Mouse (Mus musculus): ENCODE results near the gene Zfp442. TPM values are rescaled to one million over a fixed set of nuclear protein-coding genes. Genes with fewer than 3 reads are reported as not detected.
"Not testable (repeated sequence)": the region's sequence is repeated elsewhere in the genome, so short reads cannot be mapped to it uniquely, and the experiment has no call there.

Zfp442 gene
- polyA plus RNA-seq, 1 experiment from 2014 or later, result 3.4 TPM

DNA sequence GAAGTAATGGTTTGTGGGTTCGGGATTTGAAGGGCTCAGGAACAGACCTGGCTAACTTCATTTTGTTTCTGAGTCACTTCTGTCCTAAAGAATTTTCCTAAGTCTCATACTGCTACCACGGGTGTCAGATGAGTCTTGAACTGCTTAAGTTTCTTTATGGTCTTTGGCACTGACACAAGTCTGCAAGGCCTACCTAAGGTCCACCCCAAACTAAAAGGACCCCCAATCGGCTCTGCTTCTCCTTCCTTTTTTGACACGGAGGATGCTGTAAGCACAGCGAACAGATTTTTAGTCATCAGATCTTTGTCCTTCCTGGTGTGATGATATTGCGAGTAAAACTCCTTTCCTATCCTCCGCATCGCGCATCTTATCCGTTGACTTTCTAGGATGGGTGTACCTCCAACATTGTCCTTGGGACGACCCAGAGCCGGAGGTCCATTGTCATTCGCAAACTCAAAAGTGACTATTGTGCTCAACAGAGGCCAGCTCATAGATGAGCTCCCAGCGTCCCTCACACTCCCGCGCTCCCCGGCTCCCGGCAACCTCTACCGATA lies 65.7 kb downstream of the Zfp442 start:
- not testable (repeated sequence) for H3K4me3 ChIP-seq (ENCODE audit: control insufficient read depth in 1 of 2, insufficient read depth in 1 of 2, low read depth in 1 of 2, low read length in 2 of 2); H3K9me3 ChIP-seq (ENCODE audit: control insufficient read depth, low read length); H3K36me3 ChIP-seq (ENCODE audit: control insufficient read depth, insufficient read depth, low read length); H3K9ac ChIP-seq (ENCODE audit: low read length); ATAC-seq (ENCODE audit: insufficient number of reproducible peaks, insufficient read depth, low FRiP score, low read depth); H3K4me1 ChIP-seq (ENCODE audit: control insufficient read depth in 2 of 2, insufficient read depth in 2 of 2, low read length in 2 of 2); H3K4me2 ChIP-seq (ENCODE audit: low read length); H3K27ac ChIP-seq (replicated peaks in 1 of 2; ENCODE audit: control insufficient read depth in 1 of 2, insufficient read depth in 1 of 2, low read depth in 2 of 2, low read length in 2 of 2); H3K27me3 ChIP-seq (ENCODE audit: control insufficient read depth, insufficient read depth, low read length)
- 92% methylated on average over 18 of the region's 19 CpGs for WGBS

DNA sequence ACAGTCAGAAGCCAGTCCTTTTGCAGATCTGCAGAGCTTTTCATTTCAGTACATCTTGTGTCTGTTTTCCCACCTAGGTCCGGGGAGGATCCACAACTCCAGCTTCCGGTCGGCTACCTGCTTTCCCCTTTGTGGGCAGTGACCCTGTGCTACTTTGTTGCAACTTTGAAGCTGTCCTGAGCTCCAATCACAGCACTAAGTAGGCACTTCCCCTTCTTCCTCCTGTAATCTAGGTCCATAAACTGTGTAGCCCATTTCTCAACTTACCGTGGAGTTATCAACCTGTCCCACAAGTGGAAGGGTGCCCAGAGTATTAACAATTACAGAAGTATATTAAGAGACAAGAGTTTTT lies 88.4 kb downstream of the Zfp442 start:
- no peaks in the 10 kb centered on the region for H3K9me3 ChIP-seq (ENCODE audit: control insufficient read depth, low read length)
- H3K4me1 ChIP-seq (ENCODE audit: control insufficient read depth in 2 of 2, insufficient read depth in 2 of 2, low read length in 2 of 2), result no peaks in the 10 kb centered on the region
- peak overlapping the region; percentile 82 for H3K9ac ChIP-seq (ENCODE audit: low read length)
- H3K27me3 ChIP-seq (ENCODE audit: control insufficient read depth, insufficient read depth, low read length), result no peaks in the 10 kb centered on the region
- peak overlapping the region; percentile 64 to 83 for H3K4me3 ChIP-seq (ENCODE audit: control insufficient read depth in 1 of 2, insufficient read depth in 1 of 2, low read depth in 1 of 2, low read length in 2 of 2)
- H3K4me2 ChIP-seq (ENCODE audit: low read length), result peak overlapping the region; percentile 61
- peak; percentile 43; the same call in 1 of the 2 replicates for ATAC-seq (ENCODE audit: insufficient number of reproducible peaks, insufficient read depth, low FRiP score, low read depth)
- WGBS, result 10% methylated on average over 4 of the region's 4 CpGs
- H3K27ac ChIP-seq (replicated peaks in 1 of 2; ENCODE audit: control insufficient read depth in 1 of 2, insufficient read depth in 1 of 2, low read depth in 2 of 2, low read length in 2 of 2), result peak overlapping the region in 1 of 2 experiments; percentile 82; a peak in 2 of 4 replicates
- H3K36me3 ChIP-seq (ENCODE audit: control insufficient read depth, insufficient read depth, low read length), result no peaks in the 10 kb centered on the region

GRCm38 (mm10) chr2:150362113-150362877 lies 89.0 kb downstream of the Zfp442 start, which contains the start of gene 3300002I08Rik:
Gene 3300002I08Rik (minus strand): TSS chr2:150362765.
- H3K9me3 ChIP-seq (ENCODE audit: control insufficient read depth, low read length); H3K36me3 ChIP-seq (ENCODE audit: control insufficient read depth, insufficient read depth, low read length); H3K27me3 ChIP-seq (ENCODE audit: control insufficient read depth, insufficient read depth, low read length); H3K4me1 ChIP-seq (ENCODE audit: control insufficient read depth in 2 of 2, insufficient read depth in 2 of 2, low read length in 2 of 2): not testable (repeated sequence)
- Histone ChIP-seq H3K4me3 (ENCODE audit: control insufficient read depth in 1 of 2, insufficient read depth in 1 of 2, low read depth in 1 of 2, low read length in 2 of 2) (peak within 1 kb of the TSS; percentile 64 to 83), H3K27ac (replicated peaks in 1 of 2; ENCODE audit: control insufficient read depth in 1 of 2, insufficient read depth in 1 of 2, low read depth in 2 of 2, low read length in 2 of 2) (peak within 1 kb of the TSS; percentile 76 to 82), H3K9ac (ENCODE audit: low read length) (peak within 1 kb of the TSS; percentile 82), H3K4me2 (ENCODE audit: low read length) (peak within 1 kb of the TSS; percentile 61)
- ATAC-seq (ENCODE audit: insufficient number of reproducible peaks, insufficient read depth, low FRiP score, low read depth), result peak; percentile 93
- WGBS, result 2% methylated on average over 15 of the region's 17 CpGs

Other genes with a start within 250 kb of the Zfp442 start
- 3.7 and 3.9 TPM in 2 replicates for gene Zfp937, start 233.4 kb downstream of the Zfp442 start, polyA plus RNA-seq (2014; fragmentation: Nextera tagmentation; extraction: Ambion mirVana)
- gene Gm21994, start 195.9 kb downstream of the Zfp442 start, polyA plus RNA-seq (2014; fragmentation: Nextera tagmentation; extraction: Ambion mirVana), result 1.6 and 1.9 TPM in 2 replicates
- not detected in 2 replicates for gene Gm14124, start 194.0 kb downstream of the Zfp442 start, polyA plus RNA-seq (2014; fragmentation: Nextera tagmentation; extraction: Ambion mirVana)
- gene Gm10130, start 127.8 kb downstream of the Zfp442 start, polyA plus RNA-seq (2014; fragmentation: Nextera tagmentation; extraction: Ambion mirVana), result not detected in 2 replicates
- gene 3300002I08Rik, start 88.7 kb downstream of the Zfp442 start, polyA plus RNA-seq (2014; fragmentation: Nextera tagmentation; extraction: Ambion mirVana), result 4.5 and 4.6 TPM in 2 replicates
- 0.07 and 0.08 TPM in 2 replicates for gene Zfp345, start 33.6 kb upstream of the Zfp442 start, polyA plus RNA-seq (2014; fragmentation: Nextera tagmentation; extraction: Ambion mirVana)
- gene Cst7, start 118.9 kb upstream of the Zfp442 start, polyA plus RNA-seq (2014; fragmentation: Nextera tagmentation; extraction: Ambion mirVana), result not detected in 2 replicates
- 26.6 and 27.4 TPM in 2 replicates for gene Apmap, start 157.1 kb upstream of the Zfp442 start, polyA plus RNA-seq (2014; fragmentation: Nextera tagmentation; extraction: Ambion mirVana)
- 8.4 and 11.6 TPM in 2 replicates for gene Acss1, start 217.0 kb upstream of the Zfp442 start, polyA plus RNA-seq (2014; fragmentation: Nextera tagmentation; extraction: Ambion mirVana)
- not detected in 2 replicates for gene Vsx1, start 237.9 kb upstream of the Zfp442 start, polyA plus RNA-seq (2014; fragmentation: Nextera tagmentation; extraction: Ambion mirVana)

All from heart, embryonic 14.5 days (tissue).